Mouse (Mus musculus) c-Kit-positive CD71-positive TER-119-positive erythroid progenitor cells, embryonic 14.5 days (primary cell): ENCODE measurements around the gene Knstrn.

Experiments
- DNase-seq: peaks from one replicate; pipeline ENCODE4 v3.0.0-alpha.2; 2013; ENCODE audit warnings: low spot score

Knstrn gene

GRCm38 (mm10) chr2:118899981-118900825 is 86.4 kb downstream of the Knstrn start, which contains the start of gene Bahd1:
Gene Bahd1 (plus strand): TSS chr2:118900377.
- no peak for DNase-seq

- DNase-seq, result no peak
These were observed 87.0 kb downstream of the Knstrn start for GRCm38 (mm10) chr2:118900826-118901140.

- DNase-seq, result peak; percentile 90
These were observed 87.6 kb downstream of the Knstrn start for GRCm38 (mm10) chr2:118901175-118902031.

- no peak for DNase-seq
These were observed 88.5 kb downstream of the Knstrn start for GRCm38 (mm10) chr2:118902051-118903025.

GRCm38 (mm10) chr2:118903333-118903741 is 89.5 kb downstream of the Knstrn start:
- DNase-seq, result no peak
